Mouse (Mus musculus) thymus, postnatal 4 days (tissue): Measurements from ENCODE around the gene Olfr459.

Experiments
- DNase-seq: peaks from one replicate; pipeline ENCODE4 v3.0.0; 2021

Gene Olfr459

DNA sequence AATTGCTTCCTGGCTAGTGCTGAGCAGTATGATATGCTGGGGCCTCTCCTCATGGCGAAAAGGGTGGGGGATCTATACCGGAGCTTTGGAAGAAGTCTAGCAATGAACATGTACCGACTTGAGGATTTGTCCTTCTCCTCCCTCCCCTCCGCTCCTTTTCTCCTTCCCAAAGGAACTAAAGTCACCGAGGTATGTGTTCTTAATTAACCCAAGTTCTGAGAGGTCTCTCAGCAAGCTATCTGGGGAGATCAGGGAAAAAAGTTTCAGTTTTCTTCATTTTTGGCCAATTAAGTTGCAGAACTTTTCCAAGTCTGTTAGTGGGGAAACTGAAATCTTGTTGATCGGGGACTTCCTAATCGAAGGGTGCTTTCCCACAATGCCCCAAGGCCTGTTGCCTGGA is at the start of gene Olfr459:
TSS of gene Olfr459 (minus strand) at position 101 of the 400 bp plus-strand sequence.
- no peak for DNase-seq

DNA sequence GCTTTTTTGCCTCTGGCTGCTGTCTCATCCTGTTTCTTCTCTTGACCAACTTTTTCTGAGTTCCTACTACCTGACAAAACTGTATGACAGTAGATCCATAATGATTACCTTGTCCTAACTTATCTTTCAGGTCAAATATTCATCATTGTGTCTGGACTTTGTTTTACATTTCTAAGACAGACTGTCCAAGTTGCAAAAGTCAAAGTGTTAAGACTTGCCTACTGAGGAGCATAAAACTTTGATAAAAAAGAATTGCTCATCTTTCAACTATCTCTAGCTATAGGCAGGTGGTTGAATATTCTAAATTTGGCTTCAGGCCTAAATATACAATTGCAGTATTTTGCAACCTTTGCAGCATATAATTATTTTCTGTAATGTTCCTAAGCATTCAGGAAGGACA is 49.1 kb upstream of the Olfr459 start:
- DNase-seq, result no peak

DNA sequence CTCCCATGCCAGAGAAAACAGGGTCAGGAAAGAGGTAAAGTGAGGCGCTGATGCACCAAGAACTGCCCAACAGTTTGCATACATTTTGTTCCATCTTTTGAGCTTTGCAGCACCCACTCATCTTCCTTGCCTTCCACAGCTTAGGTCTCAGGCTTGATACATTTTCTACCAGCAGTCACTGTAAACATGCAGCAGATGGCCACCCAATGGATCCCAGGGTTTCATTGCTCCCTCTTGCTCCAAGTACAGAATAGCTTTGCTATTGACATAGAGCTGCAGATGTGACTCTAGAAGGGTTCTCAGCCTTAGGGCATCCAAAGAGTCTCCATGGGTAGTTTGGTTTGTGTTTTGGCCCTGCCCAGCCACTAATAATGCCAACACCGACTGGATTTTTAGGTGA is 11.7 kb upstream of the Olfr459 start:
- no peak for DNase-seq

DNA sequence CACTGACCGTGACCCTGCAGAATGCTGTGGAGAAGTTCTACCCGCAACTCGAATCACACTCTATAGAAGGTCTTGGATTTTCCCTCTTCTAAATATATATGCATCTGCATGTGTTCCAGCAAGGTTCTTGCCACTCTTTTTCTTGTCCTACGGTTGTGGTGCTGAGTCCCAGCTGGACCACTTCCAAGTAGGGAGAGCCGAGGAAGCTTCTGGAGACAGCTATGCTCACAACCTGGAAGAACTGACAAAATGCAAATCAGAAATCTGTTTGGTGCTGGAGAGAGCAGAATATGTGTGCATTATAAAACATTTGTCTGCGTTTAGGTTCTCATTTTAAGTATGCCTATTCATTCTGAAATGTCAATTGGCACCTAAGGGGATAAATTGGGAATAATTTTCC is 744 bp upstream of the Olfr459 start:
- no peak for DNase-seq

DNA sequence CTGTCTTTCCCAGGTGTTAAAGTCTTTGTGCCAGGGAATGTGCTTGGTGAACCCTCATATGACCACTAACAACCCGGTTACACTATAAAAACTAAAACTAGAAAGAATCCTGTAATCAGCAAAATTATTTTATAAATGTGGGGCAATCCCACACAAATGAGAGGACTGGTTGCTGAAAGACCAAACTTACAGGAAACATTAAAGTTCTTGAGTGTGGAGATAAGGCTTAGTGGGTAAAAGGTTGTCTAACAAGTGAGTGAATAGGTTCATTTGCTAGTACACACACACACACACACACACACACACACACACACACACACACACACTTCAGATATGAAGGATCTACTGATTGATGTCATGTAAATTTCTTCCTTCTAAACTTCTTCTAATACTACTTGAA is 5.1 kb downstream of the Olfr459 start:
- no peak for DNase-seq

DNA sequence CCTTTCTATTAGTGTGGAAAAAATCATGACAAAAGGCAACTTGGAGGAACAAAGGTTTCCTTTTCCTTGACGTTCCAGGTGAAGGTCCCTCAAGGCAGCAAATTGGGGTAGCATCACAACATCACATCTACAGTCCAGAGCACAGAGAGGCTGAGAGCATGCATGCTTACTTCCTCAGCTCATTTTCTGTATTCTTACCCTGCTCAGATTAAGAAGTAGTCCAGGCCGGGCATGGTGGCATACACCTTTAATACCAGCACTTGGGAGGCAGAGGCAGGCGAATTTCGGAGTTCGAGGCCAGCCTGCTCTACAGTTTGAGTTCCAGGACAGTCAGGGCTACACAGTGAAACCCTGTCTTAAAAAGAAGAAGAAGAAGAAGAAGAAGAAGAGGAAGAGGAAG is 10.7 kb downstream of the Olfr459 start:
- no peak for DNase-seq

DNA sequence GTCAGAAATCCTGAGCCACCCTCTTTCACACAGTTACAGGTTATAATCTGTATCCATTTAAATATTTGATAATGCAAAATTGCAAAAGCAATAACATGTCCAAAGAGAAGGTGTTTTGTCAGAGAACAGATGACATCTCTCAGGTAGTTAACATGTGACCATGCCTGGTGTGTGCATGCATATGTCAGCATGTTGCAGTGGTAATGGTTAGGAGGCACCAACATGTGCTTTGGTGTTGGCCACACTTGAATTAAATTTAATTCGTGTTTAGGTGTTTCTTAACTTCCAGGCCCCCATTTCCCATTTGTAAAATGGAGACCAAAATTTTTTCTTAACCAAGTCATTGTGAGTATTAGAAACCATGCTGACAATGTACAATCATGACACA is 12.6 kb downstream of the Olfr459 start:
- DNase-seq, result no peak

DNA sequence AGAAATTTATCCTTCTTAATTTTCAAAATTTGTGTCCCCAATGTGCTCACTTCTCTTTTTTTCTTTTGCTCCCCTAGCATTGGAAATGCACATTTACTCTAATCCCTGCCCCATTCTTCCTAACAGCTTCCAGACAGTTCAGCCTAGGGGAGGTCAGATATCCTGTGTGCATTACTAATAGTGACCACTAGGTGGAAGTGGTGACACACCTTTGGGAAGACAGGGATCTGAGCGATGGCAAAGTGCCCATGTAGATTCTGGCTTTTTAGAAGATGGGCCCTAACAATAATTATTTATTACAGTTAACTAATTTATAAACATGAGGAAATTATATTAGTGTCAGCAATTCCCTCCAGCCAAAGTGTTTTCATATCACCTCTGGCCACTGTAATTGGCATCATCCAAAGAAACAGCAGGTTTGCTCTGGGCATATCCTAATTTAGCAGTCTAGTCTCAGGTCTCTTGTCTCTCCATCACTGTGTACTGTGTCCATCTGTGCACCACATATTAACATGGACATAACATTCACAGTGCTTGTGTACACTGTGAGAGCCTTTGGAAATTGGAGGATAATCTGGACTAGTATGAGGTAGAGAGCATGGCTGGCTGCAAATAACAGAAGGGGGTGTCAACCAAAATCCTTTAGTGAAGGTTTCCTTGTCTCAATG is 13.1 kb downstream of the Olfr459 start:
- DNase-seq, result peak; percentile 31

DNA sequence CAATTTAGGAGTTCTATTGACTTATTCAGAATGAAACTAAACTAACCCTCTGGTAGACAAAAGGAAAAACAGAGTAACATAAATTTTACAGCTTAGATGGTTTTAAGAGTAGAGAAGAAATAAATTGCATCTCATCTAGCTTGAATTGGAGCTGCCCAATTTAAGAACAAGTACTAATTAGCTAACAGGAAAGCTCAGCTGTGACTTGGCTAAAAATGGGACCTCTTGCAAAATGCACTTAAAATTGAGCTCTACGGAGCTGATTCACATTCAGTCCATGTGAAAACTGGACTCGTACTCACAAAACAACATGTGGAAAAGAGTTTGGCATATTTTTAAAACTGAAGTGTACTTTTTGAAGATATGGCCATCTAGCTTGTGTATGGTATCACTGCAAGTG is 15.4 kb downstream of the Olfr459 start:
- DNase-seq, result no peak

DNA sequence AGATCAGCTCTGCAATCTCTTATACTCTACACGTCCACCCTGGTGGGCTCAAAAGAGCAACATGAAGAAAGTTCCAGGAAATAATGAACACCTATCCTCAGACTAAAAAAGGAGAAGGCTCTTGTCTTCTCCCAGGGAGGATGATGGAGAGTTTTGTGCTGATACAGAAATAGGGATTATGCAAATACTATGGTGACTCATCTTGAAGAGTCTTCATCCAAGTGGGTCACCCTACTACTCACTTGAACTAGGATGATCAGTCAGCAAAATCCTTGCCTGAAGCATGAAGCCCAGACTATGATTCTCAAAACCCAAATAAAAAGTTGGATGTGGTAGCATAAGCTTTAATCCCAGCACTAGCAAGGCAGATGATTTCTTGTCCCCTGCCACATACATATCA is 16.6 kb downstream of the Olfr459 start:
- DNase-seq, result no peak

DNA sequence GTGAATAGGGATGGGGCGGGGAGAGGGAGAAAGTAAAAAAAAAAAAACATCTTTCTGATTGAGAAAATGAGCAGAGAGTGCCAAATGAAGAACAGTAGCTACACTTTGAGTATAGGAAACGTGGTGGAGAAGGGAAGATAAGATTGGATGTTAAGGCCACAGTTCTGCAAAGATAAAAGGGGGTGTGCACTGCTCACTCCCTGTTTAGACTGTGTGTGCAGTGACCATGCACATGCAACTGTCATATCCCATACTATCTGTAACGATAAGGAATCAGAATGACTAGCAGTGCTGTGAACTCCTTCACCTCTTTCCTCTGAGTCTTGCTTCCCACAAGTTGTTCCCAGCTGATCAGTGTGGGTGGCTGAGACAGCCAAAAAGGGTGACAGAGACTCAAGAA is 17.8 kb downstream of the Olfr459 start:
- no peak for DNase-seq

DNA sequence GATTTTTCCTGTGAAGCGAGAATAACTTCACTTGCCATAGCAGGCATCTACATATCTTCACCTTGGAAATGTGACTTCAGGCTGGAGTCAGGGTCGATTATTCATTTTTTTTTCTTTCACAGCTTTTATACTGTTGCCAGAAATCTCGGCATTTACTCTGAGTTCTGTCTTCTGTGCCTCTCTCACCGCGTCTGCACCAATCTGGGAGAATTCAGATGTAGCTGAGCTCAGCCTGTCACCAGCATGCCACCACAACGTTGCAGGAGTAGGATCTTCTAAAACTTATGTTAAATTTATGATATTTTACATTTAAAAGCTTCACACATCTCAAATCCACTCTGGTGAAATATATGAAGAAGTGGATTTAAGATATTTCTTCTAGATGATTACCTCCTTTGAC is 20.4 kb downstream of the Olfr459 start:
- no peak for DNase-seq

DNA sequence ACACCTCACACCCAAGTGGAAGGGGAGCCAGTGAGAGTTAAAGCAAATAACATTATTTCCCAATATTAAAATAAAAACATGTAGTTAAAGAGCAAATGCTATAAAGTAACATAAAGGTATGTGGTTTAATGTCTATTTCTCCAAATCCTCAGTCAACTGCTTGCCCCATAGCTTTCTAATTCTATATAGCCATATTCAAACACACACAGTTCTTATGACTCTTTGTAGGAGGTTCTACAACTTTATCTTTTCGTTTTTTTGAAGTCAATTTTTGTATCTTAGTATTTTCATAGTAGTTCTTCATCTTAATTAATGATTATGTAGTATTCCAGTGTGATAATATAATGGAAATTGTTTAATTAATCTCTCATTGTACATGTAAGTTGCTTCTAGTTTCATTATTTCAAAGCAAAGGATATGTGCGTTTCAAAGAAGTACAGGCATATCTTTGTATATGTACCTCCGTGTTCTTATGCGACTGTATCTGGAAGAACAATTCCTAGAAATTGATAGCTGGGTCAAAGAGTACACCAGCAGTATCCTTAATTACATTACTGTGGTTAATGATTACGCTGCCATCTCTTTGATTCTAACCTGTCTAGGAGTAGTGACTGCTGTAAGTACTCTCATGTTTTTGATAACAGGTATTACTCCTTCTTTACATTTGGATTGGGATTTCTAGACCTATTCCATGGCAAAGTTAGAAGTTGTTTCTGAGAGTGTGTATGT is 30.1 kb downstream of the Olfr459 start:
- no peak for DNase-seq

DNA sequence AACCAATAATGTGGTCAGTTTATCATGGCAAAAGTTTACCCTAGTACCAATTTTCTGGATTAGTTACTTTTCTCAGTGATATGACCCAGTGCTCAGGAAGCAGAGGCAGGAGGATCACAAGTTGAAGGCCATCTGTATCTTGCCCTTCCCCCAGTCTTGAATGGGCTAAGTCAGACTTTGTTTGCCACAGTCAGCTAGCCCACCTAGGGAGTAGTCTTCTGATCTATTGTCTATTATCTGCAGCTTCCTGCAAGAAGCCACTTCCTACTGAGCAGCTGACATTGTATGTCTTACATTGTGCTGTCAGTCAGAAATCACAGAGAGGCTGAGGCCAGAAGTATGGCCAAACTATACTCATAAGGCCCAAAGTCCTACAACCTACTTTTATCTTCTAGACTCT is 33.9 kb downstream of the Olfr459 start:
- DNase-seq, result no peak

DNA sequence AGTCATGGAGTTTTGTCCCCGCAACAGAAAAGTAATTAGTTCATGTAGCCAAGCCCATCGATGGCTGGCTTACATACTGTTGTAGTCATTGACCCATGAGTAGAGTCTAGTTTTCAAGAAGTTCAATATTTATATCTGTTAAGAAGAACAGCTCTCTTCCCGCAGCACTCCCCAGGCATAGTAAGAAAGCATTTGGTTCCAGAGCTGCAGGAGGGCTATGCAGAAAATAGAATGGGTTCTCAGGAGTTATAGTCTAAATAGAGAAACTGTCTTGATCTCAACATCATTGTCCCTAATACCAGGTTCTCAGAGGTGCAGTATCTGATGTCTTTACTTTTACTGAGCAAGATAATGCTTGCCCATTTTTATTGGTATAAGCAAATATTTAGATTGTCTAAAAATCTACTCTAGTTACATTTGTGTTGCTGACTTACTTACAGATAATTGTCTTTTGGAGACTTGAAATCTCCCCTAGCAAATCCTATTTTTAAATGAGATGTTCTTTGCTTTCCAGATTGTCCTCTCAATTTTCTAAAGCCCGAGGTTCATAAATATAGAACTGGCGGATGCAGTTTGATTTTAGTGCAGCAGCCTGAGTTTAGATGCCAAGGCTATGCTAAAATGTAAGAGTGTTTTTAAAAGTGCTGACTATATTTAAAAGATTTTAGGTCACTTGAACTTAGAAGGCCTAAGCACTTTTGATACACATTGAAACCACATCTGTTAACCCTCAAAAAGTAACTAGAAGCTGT is 40.1 kb downstream of the Olfr459 start:
- DNase-seq, result no peak

DNA sequence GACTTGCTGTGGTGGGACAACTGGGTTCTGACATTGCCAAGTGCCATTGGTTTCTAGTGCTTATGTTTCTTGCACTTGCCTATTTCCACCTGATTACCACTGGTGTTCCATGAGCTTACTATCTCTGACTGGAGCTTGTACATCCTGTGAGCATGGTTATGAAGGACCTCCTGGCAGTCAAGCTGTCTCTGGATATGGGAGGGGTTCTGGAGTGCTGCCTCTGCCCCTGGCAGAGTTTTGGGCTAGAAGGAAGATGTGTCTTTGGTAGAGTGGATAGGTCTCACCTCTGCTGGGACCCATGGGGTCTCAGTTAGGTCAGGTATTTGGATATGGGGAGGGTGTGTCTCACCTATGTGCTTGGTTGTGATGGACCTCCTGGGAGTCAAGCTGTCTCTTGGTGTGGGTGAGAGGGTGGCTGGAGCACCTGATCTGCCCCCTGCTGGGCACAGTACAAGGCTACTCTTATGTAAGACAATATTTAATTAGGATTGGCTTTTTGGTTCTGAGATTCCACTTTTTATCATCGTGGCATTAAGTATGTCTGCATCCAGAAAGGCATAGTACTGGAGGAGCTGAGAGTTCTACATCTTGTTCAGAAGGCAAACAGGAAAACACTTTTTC is 46.9 kb downstream of the Olfr459 start:
- DNase-seq, result peak; percentile 68

DNA sequence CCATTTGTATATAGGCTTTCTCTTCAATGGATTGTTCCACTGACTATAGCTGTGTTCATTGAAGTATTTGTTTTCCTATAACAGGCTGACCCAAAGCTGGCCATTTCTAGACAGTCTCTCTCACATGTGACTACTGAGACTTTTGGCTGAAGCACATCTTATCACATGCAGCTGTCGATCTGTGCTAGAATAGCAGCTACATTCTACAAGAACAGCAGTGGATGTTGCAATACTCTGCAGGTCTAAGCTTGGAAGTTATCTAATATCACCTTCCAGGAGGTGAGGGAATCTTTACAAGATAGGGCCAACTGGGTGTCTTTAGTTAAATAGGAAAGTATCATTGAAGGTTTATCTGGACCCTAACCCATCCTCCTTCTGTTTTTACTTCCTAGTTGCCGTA is 53.5 kb downstream of the Olfr459 start:
- no peak for DNase-seq
